Mouse (Mus musculus) ZHBTc4 (cell line): Measurements from ENCODE around the gene Esrrg.

Experiments
- DNase-seq: peaks from one replicate; pipeline ENCODE4 v3.0.0-alpha.2; 2011; ENCODE audit warnings: low read depth, low spot score

The Esrrg gene

GRCm38 (mm10) chr1:188152011-188152410, 543.4 kb downstream of the Esrrg start:
- DNase-seq, result no peak

- DNase-seq, result no peak
Measured at GRCm38 (mm10) chr1:188153665-188154064, 545.1 kb downstream of the Esrrg start.

- DNase-seq, result no peak
Measured at GRCm38 (mm10) chr1:188154466-188155110, 546.0 kb downstream of the Esrrg start.

GRCm38 (mm10) chr1:188155135-188155779, 546.7 kb downstream of the Esrrg start:
- no peak for DNase-seq

GRCm38 (mm10) chr1:188156520-188156919, 547.9 kb downstream of the Esrrg start:
- DNase-seq, result no peak

- no peak for DNase-seq
Measured at GRCm38 (mm10) chr1:188157237-188157955, 548.8 kb downstream of the Esrrg start.

GRCm38 (mm10) chr1:188158675-188159074, 550.1 kb downstream of the Esrrg start:
- DNase-seq, result no peak

GRCm38 (mm10) chr1:188159108-188159507, 550.5 kb downstream of the Esrrg start:
- DNase-seq, result no peak

- DNase-seq, result no peak
Measured at GRCm38 (mm10) chr1:188163058-188163457, 554.5 kb downstream of the Esrrg start.

- DNase-seq, result no peak
Measured at GRCm38 (mm10) chr1:188164251-188164650, 555.7 kb downstream of the Esrrg start.

- no peak for DNase-seq
Measured at GRCm38 (mm10) chr1:188173859-188174258, 565.3 kb downstream of the Esrrg start.

- DNase-seq, result no peak
Measured at GRCm38 (mm10) chr1:188182951-188183350, 574.4 kb downstream of the Esrrg start.

GRCm38 (mm10) chr1:188186440-188187117, 578.0 kb downstream of the Esrrg start:
- no peak for DNase-seq

GRCm38 (mm10) chr1:188192971-188193370, 584.4 kb downstream of the Esrrg start:
- DNase-seq, result no peak

GRCm38 (mm10) chr1:188207421-188207820, 598.8 kb downstream of the Esrrg start:
- DNase-seq, result no peak

GRCm38 (mm10) chr1:188209025-188209424, 600.4 kb downstream of the Esrrg start:
- DNase-seq, result no peak

GRCm38 (mm10) chr1:188214885-188215611, 606.5 kb downstream of the Esrrg start:
- DNase-seq, result peak; percentile 3

GRCm38 (mm10) chr1:188221226-188221792, 612.7 kb downstream of the Esrrg start:
- DNase-seq, result no peak

- DNase-seq, result no peak
Measured at GRCm38 (mm10) chr1:188233036-188233724, 624.6 kb downstream of the Esrrg start.

- DNase-seq, result no peak
Measured at GRCm38 (mm10) chr1:188238636-188239035, 630.0 kb downstream of the Esrrg start.

- DNase-seq, result no peak
Measured at GRCm38 (mm10) chr1:188241766-188242165, 633.2 kb downstream of the Esrrg start.
